Comparison of ENCODE assay signal across 21 mouse cellular contexts in the genomic region with DNA sequence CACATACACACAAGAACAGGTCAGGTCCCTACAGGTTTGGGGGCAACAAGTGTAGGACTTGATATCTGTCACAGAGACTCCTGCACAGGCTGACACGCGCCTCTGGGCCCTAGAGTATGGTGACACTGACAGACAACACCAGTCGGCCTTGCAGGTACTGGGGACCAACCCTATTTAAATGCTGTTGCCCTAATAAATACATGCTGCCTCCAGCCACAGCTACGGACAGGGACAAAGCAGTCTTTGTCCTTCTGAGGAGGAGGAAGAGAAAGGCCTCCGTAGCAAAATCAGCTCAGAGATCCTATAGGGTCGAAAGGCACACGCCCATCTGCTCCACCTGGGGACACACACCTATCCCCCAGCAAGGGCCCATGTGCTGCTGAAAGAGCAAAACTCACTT.
"Had no signal": no experiment of that assay in that cellular context is flagged by ENCODE, and none has a peak within 500 bp of the region (broad histone marks: within the 10 kb centered on the region; RNA-seq: fewer than 3 reads in every experiment).

No protein-coding gene starts in this region.

- H3K27me3 ChIP-seq: heart, embryonic 12.5 days; hindbrain, embryonic 13.5 days; hindbrain, embryonic 15.5 days; limb, embryonic 12.5 days; liver, embryonic 12.5 days had no signal

- H3K9ac ChIP-seq: heart, embryonic 12.5 days; hindbrain, embryonic 13.5 days; hindbrain, embryonic 15.5 days; limb, embryonic 12.5 days; liver, embryonic 12.5 days had no signal

- H3K4me3 ChIP-seq: gastrocnemius, adult 2 months; heart, embryonic 10.5 days; heart, embryonic 12.5 days; hindbrain, embryonic 13.5 days; hindbrain, embryonic 15.5 days; layer of hippocampus, adult 2 months; left cerebral cortex, adult 2 months; limb, embryonic 10.5 days; limb, embryonic 12.5 days; liver, embryonic 12.5 days had no signal

- H3K4me2 ChIP-seq: heart, embryonic 12.5 days; hindbrain, embryonic 13.5 days; hindbrain, embryonic 15.5 days; limb, embryonic 12.5 days; liver, embryonic 12.5 days had no signal

- DNase-seq: gastrocnemius, adult 2 months; gastrocnemius, postnatal 10 days; gastrocnemius, postnatal 25 days; heart, adult 18-20 months; heart, postnatal 10 days; heart, postnatal 36 days; kidney, adult 18-20 months; kidney, adult 8-10 months; kidney, postnatal 10 days; kidney, postnatal 25 days; kidney, postnatal 4 days had no signal

- ATAC-seq: hindbrain, postnatal 0 days; liver, embryonic 12.5 days had no signal

- H3K9me3 ChIP-seq: heart, embryonic 10.5 days; heart, embryonic 12.5 days; hindbrain, embryonic 13.5 days; hindbrain, embryonic 15.5 days; limb, embryonic 10.5 days; limb, embryonic 12.5 days; liver, embryonic 12.5 days had no signal

- H3K27ac ChIP-seq: gastrocnemius, adult 2 months; heart, embryonic 10.5 days; hindbrain, embryonic 13.5 days; hindbrain, embryonic 15.5 days; hindbrain, postnatal 0 days; layer of hippocampus, adult 2 months; left cerebral cortex, adult 2 months; limb, embryonic 10.5 days; limb, embryonic 12.5 days; liver, embryonic 12.5 days had no signal
